Mouse (Mus musculus) kidney, embryonic 15.5 days (tissue): ENCODE measurements around the gene Akr1e1. TPM values are rescaled to one million over a fixed set of nuclear protein-coding genes. Genes with fewer than 3 reads are reported as not detected.

ENCODE experiments used
- ATAC-seq: fragments of 200-750 bp; cut with Nextera tagmentation; replicated peaks from 2 replicates; pipeline ENCODE4 v1.8.0; 2017; ENCODE audit warnings: moderate TSS enrichment; ENCODE audit not compliant: low FRiP score
- H3K27ac ChIP-seq: fragments of 300-500 bp; sonication (generic); 2 replicates; pipeline ENCODE4 v1.5.1; 2015; ENCODE audit warnings: mild to moderate bottlenecking, inconsistent platforms
- H3K27me3 ChIP-seq: fragments of 300-500 bp; sonication (generic); 2 replicates; pipeline ENCODE4 v1.6.1; 2015; ENCODE audit warnings: inconsistent platforms
- H3K36me3 ChIP-seq: fragments of 300-500 bp; sonication (generic); 2 replicates; pipeline ENCODE4 v1.6.1; 2015; ENCODE audit warnings: inconsistent platforms
- H3K4me1 ChIP-seq: fragments of 300-500 bp; sonication (generic); 2 replicates; pipeline ENCODE4 v1.6.1; 2015; ENCODE audit warnings: inconsistent platforms
- H3K4me2 ChIP-seq: fragments of 300-500 bp; sonication (generic); 2 replicates; pipeline ENCODE4 v1.6.1; 2015; ENCODE audit warnings: moderate library complexity, mild to moderate bottlenecking, inconsistent platforms
- H3K4me3 ChIP-seq: fragments of 300-500 bp; sonication (generic); replicated peaks from 2 replicates; pipeline ENCODE4 v1.5.1; 2015; ENCODE audit warnings: mild to moderate bottlenecking, inconsistent platforms
- H3K9ac ChIP-seq: fragments of 300-500 bp; sonication (generic); 2 replicates; pipeline ENCODE4 v1.6.1; 2015; ENCODE audit warnings: mild to moderate bottlenecking, inconsistent platforms
- H3K9me3 ChIP-seq: fragments of 300-500 bp; sonication (generic); replicated peaks from 2 replicates; pipeline ENCODE4 v1.6.1; 2016; ENCODE audit warnings: inconsistent platforms
- WGBS: fragments of 180-500 bp; shearing (Covaris S2); methylation state at CpG from one replicate; pipeline ENCODE4 v1.1.7; 2015; ENCODE audit warnings: mixed read lengths; 5-methylcytosine and 5-hydroxymethylcytosine counted together
- polyA plus RNA-seq: library from polyadenylated mRNA; unstranded; fragments of >200 nt; fragmentation: Nextera tagmentation; extraction: Ambion mirVana; gene quantifications from 2 replicates; pipeline ENCODE4 v1.2.1, GENCODE M21; 2015

Gene Akr1e1
- polyA plus RNA-seq, 1 experiment from 2014 or later, result 44.8 TPM

DNA sequence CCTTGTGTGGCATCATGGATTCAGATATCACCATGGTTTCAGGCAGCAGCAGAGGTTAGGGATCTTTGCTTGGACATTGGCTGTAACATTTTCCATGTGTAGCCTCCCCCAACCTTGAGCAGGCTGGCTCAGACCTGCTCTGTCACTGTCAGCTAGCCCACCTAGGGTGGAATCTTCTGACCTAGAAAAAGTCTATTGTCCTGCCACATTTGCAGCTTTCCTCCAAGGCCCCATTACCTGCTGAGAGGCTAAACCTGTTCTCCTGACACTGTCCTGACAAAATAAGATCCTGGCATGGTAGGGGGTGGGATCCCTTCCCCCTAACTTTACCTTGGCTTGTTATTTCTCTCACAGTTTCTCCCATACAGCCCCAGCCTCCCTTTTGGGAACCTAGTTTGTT lies 48.5 kb downstream of the Akr1e1 start:
- no peaks in the 10 kb centered on the region for H3K9me3 ChIP-seq

DNA sequence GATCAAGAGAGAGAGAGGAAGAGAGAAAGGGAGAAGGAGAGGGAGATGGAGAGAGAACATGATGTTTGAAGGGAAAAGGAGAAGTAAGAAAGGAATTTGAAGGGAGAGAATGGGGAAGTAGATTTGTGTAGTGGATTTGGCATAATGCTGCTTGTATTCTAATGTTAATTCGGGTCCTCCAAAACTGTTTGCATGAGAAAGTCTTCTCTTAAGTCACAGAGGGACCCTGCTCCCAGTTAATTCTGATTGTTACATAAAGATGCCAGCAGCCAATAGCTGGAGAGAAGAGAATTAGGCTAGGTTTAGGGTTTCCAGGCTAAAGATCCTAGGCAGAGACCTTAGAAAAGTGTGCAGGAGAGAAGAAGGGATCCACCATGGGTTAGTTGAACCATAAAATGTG lies 49.8 kb downstream of the Akr1e1 start:
- H3K27me3 ChIP-seq, result no peaks in the 10 kb centered on the region
- H3K36me3 ChIP-seq, result no peaks in the 10 kb centered on the region
- H3K4me1 ChIP-seq, result no peaks in the 10 kb centered on the region
- no peaks in the 10 kb centered on the region for H3K9me3 ChIP-seq
- WGBS, result 74% methylated on average over 1 of the region's 1 CpGs
- no peak overlapping the region for H3K9ac ChIP-seq
- H3K4me3 ChIP-seq, result no peak overlapping the region
- H3K27ac ChIP-seq, result no peak overlapping the region
- no peak for ATAC-seq
- no peak overlapping the region for H3K4me2 ChIP-seq

More for the DNA sequence above, 48.5 kb downstream of the Akr1e1 start:
- H3K9ac ChIP-seq, result no peak overlapping the region
- H3K4me3 ChIP-seq, result no peak overlapping the region
- no peak for ATAC-seq
- H3K27ac ChIP-seq, result no peak overlapping the region
- H3K4me2 ChIP-seq, result no peak overlapping the region
- H3K36me3 ChIP-seq, result no peaks in the 10 kb centered on the region
- H3K27me3 ChIP-seq, result no peaks in the 10 kb centered on the region
- no peaks in the 10 kb centered on the region for H3K4me1 ChIP-seq

Other genes with a start within 250 kb of the Akr1e1 start
- 0.48 TPM in 1 of 2 replicates, not detected in the other for gene Akr1c6, start 174.9 kb downstream of the Akr1e1 start, polyA plus RNA-seq
- gene Akr1c20, start 85.8 kb downstream of the Akr1e1 start, polyA plus RNA-seq, result 0.17 TPM in 1 of 2 replicates, not detected in the other
- 2.1 and 2.6 TPM in 2 replicates for gene Akr1c21, start 35.1 kb downstream of the Akr1e1 start, polyA plus RNA-seq